Mouse (Mus musculus): ENCODE measurements around the gene Cul7.

Gene Cul7

DNA sequence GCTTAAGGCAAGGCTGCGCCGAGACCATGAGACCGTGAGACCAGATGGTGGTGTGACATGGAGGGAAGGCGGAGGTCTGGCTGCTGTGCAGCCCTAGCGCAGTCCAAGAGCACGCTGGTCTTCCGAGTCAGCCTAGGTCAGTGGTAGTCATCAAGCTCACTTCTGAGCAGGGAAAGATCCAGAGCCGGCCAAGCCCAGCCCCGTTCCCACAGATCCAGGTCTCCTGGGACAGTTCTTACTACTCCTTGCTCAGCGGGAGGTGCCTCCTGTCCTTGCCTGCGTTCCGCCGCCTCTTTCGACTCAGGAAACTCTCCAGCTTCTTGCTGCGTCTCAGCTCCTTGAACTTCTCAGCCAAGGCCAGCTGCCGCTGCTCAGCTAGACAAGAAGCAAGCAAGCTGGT is 17.6 kb downstream of the Cul7 start:
- in situ Hi-C loops (cut with MboI; ENCODE audit: low sequenced_read_pairs) = no loop called here

DNA sequence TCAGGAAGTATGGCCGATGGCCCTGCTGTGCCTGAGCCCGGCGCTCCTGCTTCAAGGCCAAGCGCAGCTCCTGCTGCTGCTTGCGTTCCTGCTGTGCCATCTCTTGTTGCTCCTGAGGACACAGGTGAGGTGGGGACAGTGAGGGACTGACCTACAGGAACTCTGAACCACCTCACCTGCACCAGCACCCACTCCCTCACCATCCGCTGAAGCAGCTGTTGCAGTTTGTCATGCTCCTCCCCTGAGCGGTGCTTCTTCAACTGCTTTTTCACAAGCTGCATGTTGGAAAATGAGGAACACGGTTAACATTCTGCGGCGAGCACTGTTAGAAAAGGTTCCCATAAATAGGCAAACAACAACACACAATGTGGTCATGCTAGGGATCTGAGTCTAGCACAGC is 19.8 kb downstream of the Cul7 start:
- in situ Hi-C loops (cut with MboI; ENCODE audit: low sequenced_read_pairs) = no loop called here

DNA sequence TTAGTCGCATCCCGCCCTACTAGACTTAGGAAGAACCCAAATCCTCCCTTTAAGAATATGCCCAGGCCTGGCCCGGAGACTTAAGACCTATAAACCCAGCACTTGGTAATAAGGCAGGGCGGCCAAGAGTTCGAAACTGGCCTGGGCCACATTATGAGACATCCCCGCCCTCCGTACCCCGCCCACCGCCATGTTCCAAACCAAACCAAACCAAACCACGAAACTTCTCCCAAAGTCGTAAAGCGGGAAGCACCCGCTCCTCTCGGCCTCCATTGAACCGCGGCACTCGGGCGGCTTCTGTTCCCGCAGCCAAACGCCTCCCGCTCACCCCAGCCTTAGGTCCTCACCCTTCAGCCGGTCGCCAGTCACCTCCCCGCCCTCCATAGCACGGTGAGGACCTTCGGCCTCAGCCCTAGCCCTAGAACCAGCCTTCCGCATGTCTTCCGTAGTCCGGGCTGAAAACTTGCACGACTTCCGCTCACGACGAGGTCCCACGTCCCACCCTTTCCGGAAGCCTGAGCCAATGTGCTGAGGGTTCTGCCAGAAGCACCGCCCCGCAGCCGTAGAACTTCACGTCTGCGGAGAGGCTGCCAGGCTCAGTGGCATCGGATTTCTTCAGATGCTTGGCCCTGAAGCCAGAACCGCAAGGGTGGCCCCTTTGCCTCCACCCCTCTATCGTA is 23.9 kb downstream of the Cul7 start, which contains the start of gene Rrp36:
Gene Rrp36 (minus strand): TSS at position 503 of the 680 bp plus-strand sequence.
- in situ Hi-C loops (cut with MboI; ENCODE audit: low sequenced_read_pairs) = no loop called here

DNA sequence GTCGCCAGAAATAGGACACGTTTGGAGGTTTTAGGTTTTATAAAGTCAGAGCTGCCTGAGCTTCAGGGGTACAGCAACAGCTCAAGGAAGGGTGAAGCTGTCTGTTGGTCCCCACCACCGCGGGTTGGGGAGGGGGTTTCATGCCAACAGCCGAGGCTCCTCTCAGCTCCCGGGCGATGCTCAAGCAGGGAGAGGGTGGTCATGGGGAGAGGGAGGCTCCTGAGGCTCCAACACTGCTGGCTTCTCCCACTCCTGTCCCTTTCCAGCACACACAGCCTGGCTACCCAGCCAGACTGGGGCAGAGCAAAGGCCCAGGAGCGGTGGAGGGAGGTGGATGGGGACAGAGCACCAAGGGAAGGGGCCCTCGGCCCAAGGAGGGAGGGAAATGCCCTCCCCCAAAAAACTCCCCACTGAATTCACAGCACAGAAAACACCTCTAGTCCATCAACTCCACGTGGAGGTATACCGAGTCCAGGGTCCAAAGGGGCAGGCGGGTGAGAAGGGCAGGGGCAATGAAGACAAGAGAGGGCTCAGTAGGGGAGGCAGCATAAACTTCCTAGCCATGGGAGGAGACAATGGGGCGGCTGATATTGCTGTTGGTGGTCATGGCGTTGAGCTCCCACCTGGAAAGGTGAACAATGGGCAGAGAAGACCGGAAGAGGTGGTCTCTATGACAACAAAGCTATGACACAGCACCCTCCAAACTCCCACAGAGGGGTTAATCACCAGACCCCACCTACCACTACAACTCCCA is 24.6 kb downstream of the Cul7 start:
- in situ Hi-C loops (cut with MboI; ENCODE audit: low sequenced_read_pairs) = no loop called here

DNA sequence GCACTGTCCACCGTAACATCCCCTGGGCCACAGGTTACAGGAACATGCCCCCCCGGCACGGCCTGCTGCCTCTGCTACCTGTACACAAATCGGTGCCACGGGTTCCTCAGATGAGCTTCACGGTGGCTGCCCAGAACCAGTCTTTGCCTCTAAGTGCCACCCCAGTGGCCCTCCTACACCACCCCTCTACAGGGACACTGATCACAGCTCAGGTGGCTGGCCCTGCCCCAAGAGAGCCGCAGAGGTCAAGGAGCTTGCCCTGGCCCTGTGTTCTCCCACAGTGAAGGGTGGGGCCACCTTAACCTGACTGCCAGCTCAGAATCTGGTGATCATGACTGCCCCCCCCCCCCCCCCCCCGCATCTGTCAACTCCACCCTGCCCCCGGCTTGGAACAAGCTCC is 28.3 kb downstream of the Cul7 start, which contains the start of gene Mea1:
Gene Mea1 (plus strand): TSS at position 378 of the 400 bp plus-strand sequence.
- in situ Hi-C loops (cut with MboI; ENCODE audit: low sequenced_read_pairs) = no loop called here

DNA sequence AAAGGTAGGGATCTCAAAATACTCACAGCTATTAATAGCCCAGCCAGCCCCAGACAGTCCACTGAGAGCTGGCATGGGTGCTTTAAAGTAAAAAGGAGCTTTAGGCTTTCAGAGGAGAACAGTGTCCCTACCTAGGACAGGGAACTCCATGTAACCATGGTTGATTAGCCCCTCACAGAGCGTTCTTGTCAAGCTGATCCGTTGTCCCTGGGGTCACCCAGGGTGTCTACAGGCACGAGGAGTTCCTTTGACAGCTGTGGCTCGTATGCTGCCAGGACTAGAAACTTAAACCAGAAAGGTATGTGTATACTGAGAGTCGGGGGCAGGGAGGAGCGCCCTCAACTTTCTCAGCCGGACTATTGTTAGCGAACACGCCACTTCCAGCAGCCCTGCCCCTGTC is 28.8 kb downstream of the Cul7 start:
- in situ Hi-C loops (cut with MboI; ENCODE audit: low sequenced_read_pairs) = no loop called here

DNA sequence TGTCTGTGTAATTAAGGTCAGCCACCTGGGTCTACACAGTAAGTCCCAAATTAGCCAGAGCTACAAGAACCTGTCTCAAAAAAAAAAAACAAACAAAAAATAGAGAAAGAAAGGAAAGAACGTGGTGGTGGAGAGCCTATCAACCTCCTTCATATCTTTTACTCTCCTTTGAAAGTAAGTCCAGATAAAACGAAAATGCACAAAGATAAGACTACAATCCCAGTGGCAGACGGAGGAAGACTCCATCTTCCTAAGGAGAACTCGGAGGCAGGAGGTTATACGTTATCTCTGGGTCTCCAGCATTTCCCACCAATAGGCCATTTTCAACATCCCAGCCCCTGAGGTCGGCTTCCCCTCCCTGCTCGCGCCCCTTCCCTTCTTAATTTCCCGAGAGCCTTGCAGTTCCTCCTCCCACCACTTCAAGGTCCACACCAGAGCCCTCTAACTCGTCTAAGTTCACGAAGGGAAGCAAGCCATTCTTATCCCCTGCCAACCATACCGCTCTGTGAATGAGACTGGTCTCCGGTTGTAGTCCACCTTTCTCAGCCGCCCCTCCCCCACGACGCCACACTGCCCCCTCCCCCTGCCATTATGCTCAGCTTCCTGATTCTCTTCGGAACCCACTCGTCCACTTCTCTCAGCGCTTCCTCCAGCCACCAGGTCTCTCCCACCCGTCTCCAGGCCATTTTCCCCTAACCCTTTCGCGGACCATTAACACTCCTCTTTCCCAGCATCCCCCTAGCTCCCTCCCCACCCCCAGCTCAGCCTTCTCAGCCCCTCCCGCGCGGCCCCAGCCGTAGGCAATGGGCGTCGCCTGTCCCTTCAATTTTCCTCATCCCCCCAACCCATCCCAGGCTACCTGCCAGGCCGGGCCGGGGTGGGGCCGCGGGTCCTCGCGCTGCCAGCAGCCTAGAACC is 30.0 kb downstream of the Cul7 start:
- in situ Hi-C loops (cut with MboI; ENCODE audit: low sequenced_read_pairs) = no loop called here

DNA sequence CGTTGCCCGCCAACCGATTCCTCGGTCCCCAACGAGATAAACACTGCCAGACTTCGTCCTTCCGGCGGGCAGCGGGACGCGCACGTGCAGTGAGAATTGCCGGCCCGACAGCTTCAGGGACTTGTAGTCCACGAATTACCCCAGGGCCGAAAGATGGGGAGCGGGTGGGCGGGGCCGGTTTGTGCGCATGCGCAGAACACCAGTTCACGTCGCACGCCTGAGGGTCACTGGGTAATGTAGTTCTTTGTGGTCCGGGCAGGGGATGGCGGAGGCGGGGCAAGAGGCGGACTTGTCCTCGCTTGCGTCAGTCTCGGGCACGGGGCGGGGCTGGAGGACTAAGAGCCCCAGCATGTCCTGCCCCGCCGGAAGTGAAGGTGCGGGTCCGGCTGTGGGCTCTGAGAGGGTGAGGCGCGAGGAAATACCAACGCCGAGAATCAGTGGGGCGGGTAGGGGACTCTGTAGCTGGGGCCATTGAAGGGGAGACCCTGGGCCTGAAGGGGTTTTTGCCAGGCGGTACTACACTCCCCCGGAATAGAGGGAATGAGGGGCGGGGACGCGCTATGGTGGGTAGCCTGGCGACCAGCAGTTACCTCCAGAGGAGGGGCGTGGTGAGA is 30.7 kb downstream of the Cul7 start, which contains the start of gene Klhdc3:
Gene Klhdc3 (minus strand): TSS at position 155 of the 614 bp plus-strand sequence.
- in situ Hi-C loops (cut with MboI; ENCODE audit: low sequenced_read_pairs) = no loop called here

DNA sequence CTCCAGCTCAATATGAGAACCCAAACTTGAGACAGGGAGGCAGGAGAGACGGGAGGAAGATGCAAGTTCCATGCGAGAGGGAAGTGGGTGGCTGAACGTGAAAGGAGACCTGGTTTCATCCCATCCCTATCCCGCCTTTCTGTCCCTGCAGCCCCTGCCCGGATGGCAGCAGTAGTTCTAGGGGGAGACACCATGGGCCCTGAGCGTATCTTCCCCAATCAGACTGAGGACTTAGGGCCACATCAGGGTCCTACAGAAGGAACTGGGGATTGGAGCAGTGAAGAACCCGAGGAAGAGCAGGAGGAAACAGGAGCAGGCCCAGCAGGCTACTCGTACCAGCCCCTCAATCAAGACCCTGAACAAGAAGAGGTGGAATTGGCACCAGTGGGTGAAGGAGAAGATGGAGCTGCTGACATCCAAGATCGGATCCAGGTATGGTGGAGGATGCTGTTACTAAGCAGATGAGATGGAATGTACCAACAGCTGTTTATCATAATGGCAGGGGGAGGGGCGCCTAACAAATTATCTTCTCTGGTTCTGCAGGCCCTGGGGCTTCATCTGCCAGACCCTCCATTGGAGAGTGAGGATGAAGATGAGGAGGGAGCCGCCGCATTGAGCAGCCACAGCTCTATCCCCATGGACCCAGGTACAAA is 31.5 kb downstream of the Cul7 start:
- in situ Hi-C loops (cut with MboI; ENCODE audit: low sequenced_read_pairs) = no loop called here

DNA sequence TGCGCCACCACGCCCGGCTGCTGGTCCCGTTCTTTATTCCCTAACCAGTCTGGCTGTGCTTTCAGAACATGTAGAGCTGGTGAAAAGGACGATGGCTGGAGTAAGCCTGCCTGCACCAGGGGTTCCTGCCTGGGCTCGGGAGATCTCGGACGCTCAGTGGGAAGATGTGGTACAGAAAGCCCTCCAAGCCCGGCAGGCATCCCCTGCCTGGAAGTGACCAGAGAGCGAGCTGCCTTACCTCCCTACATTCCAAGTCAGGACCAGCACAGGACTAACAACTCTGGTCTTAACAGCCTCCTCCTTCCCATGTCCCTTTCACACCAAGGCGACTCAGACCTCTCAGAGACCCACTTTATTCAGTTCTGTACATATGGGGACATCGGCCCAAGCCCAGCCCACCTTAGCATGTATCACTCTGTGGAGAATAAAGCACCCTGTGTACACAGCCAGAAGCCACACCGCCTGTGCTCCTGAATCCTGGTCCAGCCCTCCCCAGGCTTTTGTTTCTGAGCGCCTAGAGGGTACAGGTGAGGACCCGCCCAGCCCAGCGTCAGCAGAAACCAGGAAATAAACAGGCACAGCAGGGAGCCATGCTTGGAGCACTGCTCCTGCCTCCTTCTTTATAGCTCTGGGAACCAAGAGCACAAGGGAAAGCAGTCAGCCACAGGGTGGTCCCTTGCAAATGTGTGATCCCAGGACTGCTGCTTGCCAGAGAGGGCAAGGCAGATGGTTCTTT is 32.7 kb downstream of the Cul7 start:
- in situ Hi-C loops (cut with MboI; ENCODE audit: low sequenced_read_pairs) = no loop called here

DNA sequence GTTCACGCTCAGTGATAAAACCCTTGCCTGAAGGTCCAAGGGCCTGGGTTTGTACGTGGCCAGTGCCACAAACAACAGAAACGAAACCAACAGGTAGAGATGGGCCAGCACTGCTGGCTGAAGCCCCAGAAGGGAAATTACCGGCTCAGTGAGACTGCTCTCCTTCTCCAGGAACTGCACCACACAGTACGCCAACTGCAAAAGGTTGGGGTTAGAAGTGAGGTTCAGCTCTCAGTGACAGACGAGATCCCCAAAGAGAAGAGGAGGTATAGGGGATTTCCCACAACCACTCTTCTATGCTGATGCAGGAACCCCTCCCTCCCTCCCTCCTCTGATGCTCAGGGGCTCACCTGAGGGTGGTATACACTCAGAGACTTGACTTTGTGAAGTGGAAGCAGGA is 35.8 kb downstream of the Cul7 start:
- in situ Hi-C loops (cut with MboI; ENCODE audit: low sequenced_read_pairs) = no loop called here

DNA sequence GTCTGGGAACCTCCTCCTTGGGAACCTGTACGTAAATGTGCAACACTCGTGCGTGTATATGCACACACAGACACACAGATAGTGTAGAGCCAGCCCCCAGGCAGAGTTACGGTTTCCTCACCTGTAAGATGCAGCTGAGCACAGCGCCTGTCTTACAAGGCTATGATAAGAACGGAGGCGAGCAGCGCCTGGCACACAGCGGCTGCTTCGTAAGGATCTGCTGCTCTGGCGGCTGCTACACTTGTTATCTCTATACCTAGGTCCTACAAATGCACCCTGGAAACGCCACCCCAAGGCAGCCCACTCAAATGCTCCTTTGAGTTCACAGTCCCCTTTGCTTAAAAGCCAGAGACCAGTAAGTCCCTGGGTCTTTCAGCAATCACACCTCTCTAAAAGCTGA is 40.5 kb downstream of the Cul7 start:
- in situ Hi-C loops (cut with MboI; ENCODE audit: low sequenced_read_pairs) = no loop called here

DNA sequence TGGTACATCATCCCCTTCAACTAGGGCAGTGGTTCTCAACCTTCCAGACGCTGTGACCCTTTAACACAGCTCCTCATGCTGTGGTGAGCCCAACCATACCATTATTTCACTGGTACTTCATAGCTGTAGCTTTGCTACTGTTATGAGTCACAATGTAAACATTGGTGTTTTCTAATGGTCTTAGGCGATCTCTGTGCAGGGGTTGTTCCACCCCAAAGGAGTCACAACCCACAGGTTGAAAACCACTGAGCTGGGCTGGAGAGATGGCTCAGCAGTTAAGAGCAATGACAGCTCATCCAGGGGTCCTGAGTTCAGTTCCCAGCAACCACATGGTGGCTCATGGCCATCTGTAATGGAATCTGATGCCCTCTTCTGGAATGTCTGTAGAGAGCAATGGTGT is 41.3 kb downstream of the Cul7 start:
- in situ Hi-C loops (cut with MboI; ENCODE audit: low sequenced_read_pairs) = no loop called here

DNA sequence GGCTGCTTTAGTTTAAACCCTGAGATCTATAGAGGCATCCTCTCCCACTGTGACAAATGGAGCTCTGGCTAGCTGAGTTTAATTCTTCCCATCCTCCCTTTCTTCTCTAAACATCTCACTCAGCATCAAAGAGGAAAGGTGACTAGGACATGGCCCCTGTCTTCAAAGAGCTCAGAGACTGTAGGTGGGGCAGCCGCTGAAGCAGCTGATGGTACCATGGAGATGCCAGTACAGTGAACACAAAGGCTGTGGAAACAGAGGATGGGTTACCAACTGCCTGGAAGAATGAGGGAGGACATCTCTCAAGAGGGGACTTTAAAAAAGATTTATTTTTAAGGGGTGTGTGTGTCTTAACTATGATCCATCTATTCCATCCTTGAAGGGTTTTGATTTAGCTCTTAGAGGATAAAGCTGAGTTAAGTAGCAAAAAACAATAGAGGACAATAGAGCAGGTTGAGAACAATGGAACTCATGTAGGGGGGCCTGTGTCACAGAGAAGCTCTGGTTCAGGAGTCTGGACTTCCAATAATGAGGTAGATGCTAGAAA is 44.5 kb downstream of the Cul7 start:
- in situ Hi-C loops (cut with MboI; ENCODE audit: low sequenced_read_pairs) = no loop called here

DNA sequence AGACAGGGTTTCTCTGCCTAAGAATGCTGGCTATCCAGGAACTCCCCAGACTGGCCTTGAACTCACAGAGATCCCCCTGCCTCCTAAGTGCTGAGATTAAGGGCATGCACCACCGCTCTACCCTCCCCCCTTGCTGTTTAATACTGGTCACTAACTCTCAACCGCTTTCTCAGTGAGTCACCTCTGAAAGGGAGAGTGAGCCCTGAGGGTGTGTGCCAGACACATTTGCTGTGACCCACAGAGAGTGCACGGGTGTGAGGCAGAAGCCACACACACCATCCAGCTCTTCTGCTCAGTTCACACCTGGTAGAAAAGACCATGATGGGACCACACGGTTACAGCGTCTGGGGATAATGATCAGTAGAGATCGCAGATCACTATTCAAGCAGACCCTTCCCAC is 48.4 kb downstream of the Cul7 start:
- in situ Hi-C loops (cut with MboI; ENCODE audit: low sequenced_read_pairs) = no loop called here

DNA sequence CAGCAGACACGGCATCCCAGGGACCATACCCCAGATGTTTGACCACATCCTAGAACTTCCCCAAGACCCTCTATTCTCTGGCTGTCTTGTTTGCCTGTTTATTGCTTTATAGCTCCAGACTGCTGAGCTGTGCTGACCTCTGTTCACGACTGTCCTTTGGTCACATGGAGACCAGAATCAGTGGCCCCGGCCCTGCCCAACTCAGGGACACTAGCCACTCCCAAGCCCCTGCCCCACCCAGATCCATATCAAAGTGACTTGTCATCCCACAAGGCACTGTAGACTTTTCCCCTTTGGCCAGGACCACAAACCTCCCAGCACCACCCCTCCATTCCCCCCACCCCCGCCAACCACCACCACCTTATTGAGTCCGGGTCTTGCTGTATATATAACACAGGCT is 49.1 kb downstream of the Cul7 start:
- in situ Hi-C loops (cut with MboI; ENCODE audit: low sequenced_read_pairs) = no loop called here

DNA sequence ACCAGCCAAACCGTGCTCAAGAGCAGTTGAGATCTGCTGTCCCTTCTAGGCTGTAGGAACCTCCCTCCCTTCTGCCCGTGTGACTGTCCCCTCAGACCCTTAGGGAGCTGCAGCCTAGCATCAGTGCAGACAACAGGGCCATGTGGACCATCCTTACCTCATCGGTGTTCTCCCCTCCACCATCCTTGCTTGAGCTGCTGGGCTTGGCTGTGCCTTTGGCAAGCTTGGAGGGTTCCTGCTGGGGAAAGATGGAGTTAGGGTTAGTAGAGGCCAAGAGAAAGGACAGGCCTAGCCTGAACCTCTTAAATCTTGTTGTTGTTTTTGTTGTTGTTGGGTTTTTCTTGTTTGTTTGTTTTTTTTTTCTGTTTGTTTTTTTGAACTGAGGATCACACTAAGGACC is 49.8 kb downstream of the Cul7 start:
- in situ Hi-C loops (cut with MboI; ENCODE audit: low sequenced_read_pairs) = no loop called here

DNA sequence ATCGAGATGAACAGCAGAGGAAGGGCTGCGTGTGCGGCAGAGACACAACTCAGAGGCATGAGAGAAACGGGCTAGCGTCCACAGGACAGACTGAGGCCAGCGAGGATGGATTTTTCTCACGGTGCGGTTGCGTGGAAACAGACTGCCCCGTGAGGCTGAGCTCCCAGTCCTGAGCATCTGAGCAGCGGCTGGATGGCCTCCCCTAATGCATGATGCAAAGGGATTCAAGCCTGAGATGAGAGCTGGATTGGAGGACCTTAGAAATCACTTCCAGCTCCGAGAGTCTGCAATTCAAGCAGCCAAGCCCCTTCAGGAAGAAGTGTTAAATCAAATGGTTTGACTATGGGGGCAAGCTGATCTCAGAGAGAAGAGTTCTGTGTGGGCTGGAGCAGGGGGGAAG is 51.4 kb downstream of the Cul7 start:
- in situ Hi-C loops (cut with MboI; ENCODE audit: low sequenced_read_pairs) = no loop called here

DNA sequence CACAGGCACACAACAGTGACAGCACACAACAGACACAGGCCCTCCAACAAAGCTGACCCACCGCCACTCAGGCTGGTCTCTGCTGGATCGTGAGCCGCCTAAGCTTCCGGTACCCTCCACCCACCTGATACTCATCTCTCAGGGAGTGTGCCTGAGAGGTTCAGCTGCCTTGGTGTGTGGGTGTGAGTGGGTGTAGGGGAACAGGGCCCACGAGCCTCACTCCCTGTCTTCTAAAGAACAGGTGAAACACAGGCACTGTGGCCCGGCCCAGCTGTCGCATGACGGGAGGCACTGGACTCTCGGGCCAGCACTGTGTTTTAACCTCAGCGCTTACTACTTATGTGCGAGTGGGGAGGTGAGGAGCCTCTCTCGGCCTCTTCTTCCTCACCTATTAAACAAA is 52.0 kb downstream of the Cul7 start:
- in situ Hi-C loops (cut with MboI; ENCODE audit: low sequenced_read_pairs) = no loop called here

Measured in CH12F3 (cell line).